Mouse (Mus musculus) CH12.LX (cell line): ENCODE results near the gene Smim13. TPM values are rescaled to one million over a fixed set of nuclear protein-coding genes. Genes with fewer than 3 reads are reported as not detected.

ENCODE experiments used
- DNase-seq: peaks from one replicate; pipeline ENCODE4 v3.0.0-alpha.2; 2013; ENCODE audit errors: extremely low read depth
- H3K27ac ChIP-seq: 2 replicates; pipeline ENCODE4 v1.5.1; 2012; ENCODE audit warnings: low read depth, mild to moderate bottlenecking, control low read depth, moderate library complexity; ENCODE audit not compliant: insufficient read depth
- H3K27me3 ChIP-seq: replicated peaks from 2 replicates; pipeline ENCODE3; 2012; ENCODE audit warnings: inconsistent platforms
- H3K36me3 ChIP-seq, 2 experiments: replicated peaks in 1 of 2; 2 replicates each; pipeline versions ENCODE3 to v1.6.1; 2012; ENCODE audit warnings: inconsistent platforms in 1 of 2, low read length in 1 of 2, mild to moderate bottlenecking in 1 of 2, mixed read lengths in 1 of 2, moderate library complexity in 1 of 2; ENCODE audit not compliant: control insufficient read depth in 1 of 2, insufficient read depth in 1 of 2
- H3K4me1 ChIP-seq, 2 experiments: 2 replicates each; pipeline ENCODE4 v1.6.1; 2012; ENCODE audit warnings: inconsistent platforms in 1 of 2, moderate library complexity in 1 of 2; ENCODE audit not compliant: insufficient read depth in 2 of 2, control insufficient read depth in 1 of 2
- H3K4me2 ChIP-seq: 2 replicates; pipeline ENCODE4 v1.6.1; 2012; ENCODE audit warnings: low read depth, mild to moderate bottlenecking, control low read depth; ENCODE audit not compliant: poor library complexity, insufficient read depth, severe bottlenecking
- H3K4me3 ChIP-seq, 3 experiments: fragments of 150-350 bp in 1 of 3; sonication (generic) in 1 of 3; replicated peaks in 1 of 3; 2 replicates each; pipeline versions ENCODE3 to v1.5.1; 2011 to 2012; ENCODE audit warnings: low read depth in 2 of 3, low read length in 2 of 3, mild to moderate bottlenecking in 2 of 3, moderate library complexity in 2 of 3, control low read depth in 1 of 3, improper control_type of control experiment in 1 of 3, inconsistent platforms in 1 of 3, mixed read lengths in 1 of 3; ENCODE audit not compliant: poor library complexity in 1 of 3
- H3K79me2 ChIP-seq: replicated peaks from 2 replicates; pipeline ENCODE4 v1.6.1; 2012; ENCODE audit warnings: mild to moderate bottlenecking, moderate library complexity; ENCODE audit not compliant: control insufficient read depth, poor library complexity, insufficient read depth, severe bottlenecking; ENCODE audit errors: extremely low read depth
- H3K9ac ChIP-seq: 2 replicates; pipeline ENCODE4 v1.6.1; 2012; ENCODE audit warnings: low read depth, mild to moderate bottlenecking, control low read depth, moderate library complexity; ENCODE audit not compliant: insufficient read depth
- H3K9me3 ChIP-seq: replicated peaks from 2 replicates; pipeline ENCODE3; 2012; ENCODE audit warnings: low read length, inconsistent platforms, mixed read lengths
- E2F4 ChIP-seq: IDR thresholded peaks from 2 replicates; pipeline ENCODE4 v1.6.1; 2011; ENCODE audit warnings: low read depth, low read length, improper control_type of control experiment; ENCODE audit not compliant: insufficient replicate concordance
- ELF1 ChIP-seq: IDR thresholded peaks from 2 replicates; pipeline ENCODE4 v1.6.1; 2014; ENCODE audit warnings: low read depth, mild to moderate bottlenecking, inconsistent platforms, low read length, improper control_type of control experiment
- ETS1 ChIP-seq: conservative IDR thresholded peaks from 2 replicates; pipeline ENCODE4 v1.6.1; 2012; ENCODE audit warnings: low read depth, mild to moderate bottlenecking, inconsistent platforms, low read length, improper control_type of control experiment, moderate library complexity
- MAFK ChIP-seq: IDR thresholded peaks from 2 replicates; pipeline ENCODE4 v1.6.1; 2011; ENCODE audit warnings: low read length, improper control_type of control experiment; ENCODE audit not compliant: insufficient replicate concordance
- MAX ChIP-seq: IDR thresholded peaks from 2 replicates; pipeline ENCODE4 v1.6.1; 2011; ENCODE audit warnings: low read length, improper control_type of control experiment
- MEF2A ChIP-seq: IDR thresholded peaks from 2 replicates; pipeline ENCODE4 v1.6.1; 2014; ENCODE audit warnings: low read depth, mild to moderate bottlenecking, inconsistent platforms, low read length, improper control_type of control experiment, borderline replicate concordance
- POLR2A ChIP-seq: IDR thresholded peaks from 2 replicates; pipeline ENCODE4 v1.6.1; 2011; ENCODE audit warnings: low read depth, mild to moderate bottlenecking, improper control_type of control experiment, low read length
- UBTF ChIP-seq: IDR thresholded peaks from 2 replicates; pipeline ENCODE4 v1.6.1; 2012; ENCODE audit warnings: low read depth, mild to moderate bottlenecking, inconsistent platforms, low read length, improper control_type of control experiment, moderate library complexity
- USF1 ChIP-seq: IDR thresholded peaks from 2 replicates; pipeline ENCODE4 v1.6.1; 2014; ENCODE audit warnings: low read depth, mild to moderate bottlenecking, inconsistent platforms, low read length, improper control_type of control experiment
- ZC3H11A ChIP-seq: IDR thresholded peaks from 2 replicates; pipeline ENCODE4 v1.6.1; 2012; ENCODE audit warnings: low read depth, mild to moderate bottlenecking, inconsistent platforms, low read length, improper control_type of control experiment
- ZMIZ1 ChIP-seq: IDR thresholded peaks from 2 replicates; pipeline ENCODE4 v1.6.1; 2012; ENCODE audit warnings: low read depth, mild to moderate bottlenecking, inconsistent platforms, low read length, improper control_type of control experiment
- ZNF384 ChIP-seq: IDR thresholded peaks from 2 replicates; pipeline ENCODE4 v1.6.1; 2012; ENCODE audit warnings: low read depth, low read length, improper control_type of control experiment, inconsistent platforms
- dilution Hi-C: fragments of 300-500 bp; cut with MboI; formaldehyde crosslinking; loops from 2 replicates; pipeline ENCODE4 v1.14.3; 2020; ENCODE audit warnings: low sequenced_read_pairs; ENCODE audit not compliant: extremely low pct_unique_long_range_greater_than_20kb, extremely low pct_ligation_motif_present
- in situ Hi-C: fragments of 300-500 bp; cut with MboI; formaldehyde crosslinking; loops from 3 replicates; pipeline ENCODE4 v1.14.3; 2019; ENCODE audit warnings: low sequenced_read_pairs, low pct_ligation_motif_present, low pct_unique_long_range_greater_than_20kb, mixed read lengths
- polyA plus RNA-seq: library from polyadenylated mRNA; unstranded; fragments of >175 nt; gene quantifications from 2 replicates; pipeline ENCODE4 v1.2.1, GENCODE M21; 2012; ENCODE audit warnings: low read depth; ENCODE audit not compliant: insufficient read length
- total RNA-seq, 2 experiments: library from RNA; depleted of rRNA; stranded (reverse); fragments of 300-350 nt in 1 of 2; fragments of >200 nt in 1 of 2; gene quantifications; 2 replicates each; pipeline ENCODE4 v1.2.3; 2012 to 2014

Smim13 gene
- total and polyA plus RNA-seq, 3 experiments = 4.4 to 13.4 (median 11.6) TPM

DNA sequence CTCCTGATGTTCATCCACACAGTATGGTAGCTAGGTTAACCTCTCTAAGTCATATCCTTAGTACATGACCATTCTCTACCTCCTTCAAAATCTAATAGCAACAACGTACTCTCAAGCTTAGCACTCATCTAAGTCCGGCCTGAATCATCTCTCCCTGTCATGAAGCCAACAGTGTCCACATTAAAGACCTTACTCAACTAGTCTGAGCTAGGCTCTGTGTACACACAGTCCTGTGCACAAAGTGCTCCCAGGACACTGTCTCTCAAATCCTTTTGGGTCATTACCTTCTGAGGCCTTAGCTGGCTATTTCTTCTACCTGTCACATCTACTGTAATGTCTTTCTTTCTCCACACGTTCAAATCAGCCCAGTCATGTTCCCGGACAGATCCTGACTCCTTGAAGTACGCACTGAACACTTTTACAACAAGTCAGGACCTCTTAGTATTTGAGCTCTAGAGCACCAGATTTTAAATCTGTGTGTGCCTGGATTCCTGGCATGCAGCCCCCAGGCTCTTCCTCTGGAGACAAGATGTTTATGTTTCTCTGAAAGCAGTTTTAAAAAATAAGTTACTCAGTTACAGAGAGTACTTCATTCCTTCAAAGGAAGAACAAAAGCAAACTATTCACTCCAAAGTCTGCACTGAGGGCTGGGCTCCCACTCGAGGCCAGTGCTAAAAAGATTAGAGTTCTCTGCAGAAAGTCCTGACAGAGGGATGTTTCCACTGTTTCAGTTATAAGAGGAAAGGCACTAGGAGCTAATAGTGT lies 36.9 kb upstream of the Smim13 start:
- Histone ChIP-seq H3K4me1 (no peaks in the 10 kb centered on the region), H3K9ac (no peak overlapping the region)
- in situ Hi-C loops = no loop called here

DNA sequence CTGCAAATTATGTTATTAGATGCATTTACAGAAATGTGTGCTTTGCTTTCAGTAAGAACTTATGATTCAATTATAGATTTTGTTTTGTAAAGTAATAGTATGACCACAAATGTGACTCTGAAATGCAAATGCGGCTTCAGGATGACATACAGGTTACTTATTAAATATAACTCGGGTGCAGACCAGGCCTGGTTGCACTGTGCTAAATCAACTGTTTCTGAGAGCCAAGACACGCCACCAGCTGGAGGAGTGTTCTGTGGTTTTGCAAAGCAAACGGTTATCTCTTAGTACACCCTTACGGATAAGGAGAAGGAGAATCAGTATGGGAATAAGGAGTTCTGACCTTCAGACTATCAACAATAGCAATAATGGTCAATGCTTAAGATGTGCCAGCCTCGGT lies 34.0 kb upstream of the Smim13 start:
- TF ChIP-seq UBTF (no peak), ZNF384 (no peak), E2F4 (no peak), ZC3H11A (no peak)
- no peak overlapping the region for H3K9ac ChIP-seq
- no peak overlapping the region for H3K27ac ChIP-seq
- no peak overlapping the region for H3K4me3 ChIP-seq
- H3K4me2 ChIP-seq = no peak overlapping the region
- in situ Hi-C loops (no loop called here), dilution Hi-C loops (no loop called here)
- no peak for DNase-seq
- no peaks in the 10 kb centered on the region for H3K79me2 ChIP-seq
- no peaks in the 10 kb centered on the region for H3K36me3 ChIP-seq
- peaks cover 2% of the 10 kb centered on the region for H3K9me3 ChIP-seq
- no peaks in the 10 kb centered on the region for H3K27me3 ChIP-seq
- H3K4me1 ChIP-seq = no peaks in the 10 kb centered on the region

More for the DNA sequence above, 36.9 kb upstream of the Smim13 start:
- Histone ChIP-seq H3K27ac (no peak overlapping the region), H3K36me3 (no peaks in the 10 kb centered on the region), H3K4me2 (no peak overlapping the region), H3K27me3 (no peaks in the 10 kb centered on the region), H3K79me2 (no peaks in the 10 kb centered on the region), H3K4me3 (no peak overlapping the region), H3K9me3 (no peaks in the 10 kb centered on the region)
- DNase-seq = no peak
- dilution Hi-C loops = no loop called here
- no peak for TF ChIP-seq MAFK

GRCm38 (mm10) chr13:41216236-41216635 lies 33.4 kb upstream of the Smim13 start:
- in situ Hi-C loops (no loop called here), dilution Hi-C loops (no loop called here)
- no peak overlapping the region for H3K9ac ChIP-seq
- no peak overlapping the region for H3K4me2 ChIP-seq
- DNase-seq = no peak
- no peaks in the 10 kb centered on the region for H3K4me1 ChIP-seq
- peaks cover 2% of the 10 kb centered on the region for H3K9me3 ChIP-seq
- no peak for TF ChIP-seq USF1
- no peak for TF ChIP-seq ZMIZ1
- TF ChIP-seq MAX = no peak
- TF ChIP-seq ELF1 = no peak
- no peak for TF ChIP-seq UBTF
- TF ChIP-seq POLR2A = no peak
- no peak for TF ChIP-seq MEF2A
- no peak for TF ChIP-seq ETS1
- H3K79me2 ChIP-seq = no peaks in the 10 kb centered on the region
- H3K4me3 ChIP-seq = no peak overlapping the region
- H3K36me3 ChIP-seq = no peaks in the 10 kb centered on the region
- no peak overlapping the region for H3K27ac ChIP-seq
- no peaks in the 10 kb centered on the region for H3K27me3 ChIP-seq
